Mouse (Mus musculus) ES-CJ7 (cell line): ENCODE data around the gene Matn4.

Experiments
- DNase-seq: peaks from one replicate; pipeline ENCODE4 v3.0.0; 2011; ENCODE audit warnings: low read depth, low spot score

Gene Matn4

GRCm38 (mm10) chr2:164436215-164436913 lies 31.4 kb upstream of the Matn4 start:
- DNase-seq: no peak

- peak; percentile 78 for DNase-seq
Measured at GRCm38 (mm10) chr2:164435216-164436090, 30.5 kb upstream of the Matn4 start.

GRCm38 (mm10) chr2:164434681-164435080 lies 29.7 kb upstream of the Matn4 start:
- no peak for DNase-seq

- DNase-seq: no peak
Measured at GRCm38 (mm10) chr2:164433278-164433895, 28.4 kb upstream of the Matn4 start.

- DNase-seq: no peak
Measured at GRCm38 (mm10) chr2:164432541-164433191, 27.7 kb upstream of the Matn4 start.

GRCm38 (mm10) chr2:164431676-164432465 lies 26.9 kb upstream of the Matn4 start:
- no peak for DNase-seq

- peak; percentile 83 for DNase-seq
Measured at GRCm38 (mm10) chr2:164430697-164431096, 25.7 kb upstream of the Matn4 start.

GRCm38 (mm10) chr2:164429881-164430615 lies 25.1 kb upstream of the Matn4 start:
- peak; percentile 68 for DNase-seq

GRCm38 (mm10) chr2:164428451-164428850 lies 23.5 kb upstream of the Matn4 start:
- peak; percentile 53 for DNase-seq

GRCm38 (mm10) chr2:164426952-164427351 lies 22.0 kb upstream of the Matn4 start:
- no peak for DNase-seq

GRCm38 (mm10) chr2:164426121-164426520 lies 21.2 kb upstream of the Matn4 start:
- peak; percentile 81 for DNase-seq

GRCm38 (mm10) chr2:164425401-164425800 lies 20.4 kb upstream of the Matn4 start:
- DNase-seq: no peak

GRCm38 (mm10) chr2:164424406-164424805 lies 19.4 kb upstream of the Matn4 start:
- DNase-seq: no peak

- DNase-seq: no peak
Measured at GRCm38 (mm10) chr2:164423464-164423863, 18.5 kb upstream of the Matn4 start.

GRCm38 (mm10) chr2:164422675-164423393 lies 17.9 kb upstream of the Matn4 start:
- no peak for DNase-seq

- DNase-seq: no peak
Measured at GRCm38 (mm10) chr2:164421979-164422378, 17.0 kb upstream of the Matn4 start.

- DNase-seq: no peak
Measured at GRCm38 (mm10) chr2:164421306-164421705, 16.3 kb upstream of the Matn4 start.

- DNase-seq: no peak
Measured at GRCm38 (mm10) chr2:164419489-164419888, 14.5 kb upstream of the Matn4 start.

GRCm38 (mm10) chr2:164418308-164418875 lies 13.4 kb upstream of the Matn4 start:
- peak; percentile 45 for DNase-seq
